In the genomic region with DNA sequence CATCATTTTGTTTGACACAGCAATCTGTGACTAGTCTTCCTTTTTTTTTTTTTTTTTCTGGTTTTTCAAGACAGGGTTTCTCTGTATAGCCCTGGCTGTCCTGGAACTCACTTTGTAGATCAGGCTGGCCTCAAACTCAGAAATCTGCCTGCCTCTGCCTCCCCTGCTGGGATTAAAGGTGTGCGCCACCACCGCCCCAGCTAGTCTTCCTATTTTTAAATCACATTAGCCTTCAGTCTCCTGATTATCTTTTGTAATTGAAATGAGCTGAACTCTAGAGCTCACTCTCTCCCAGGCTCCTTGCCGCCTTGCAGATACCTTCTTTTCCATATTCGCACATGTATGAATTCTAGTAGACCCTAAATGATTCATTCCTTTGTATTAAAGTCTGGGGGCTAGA, we compare ENCODE assay signal across 25 mouse cellular contexts.
DNase-seq lines count a peak whose midpoint lies in the region; ATAC-seq and TF ChIP-seq lines count a peak whose summit lies in the region.
"Had no signal": no experiment of that assay in that cellular context is flagged by ENCODE, and none has a peak within 500 bp of the region (broad histone marks: within the 10 kb centered on the region; RNA-seq: fewer than 3 reads in every experiment).

No protein-coding gene starts in this region.

- 70% methylated on average over 4 of the region's 4 CpGs for WGBS in heart, embryonic 14.5 days

- intact Hi-C loops in heart, postnatal 25 days (cut with DNase I), result no loop called here
- intact Hi-C loops in heart, postnatal 10 days (cut with DNase I), result no loop called here

- no peaks in the 10 kb centered on the region for H3K9me3 ChIP-seq in heart, embryonic 14.5 days (ENCODE audit: control insufficient read depth, low read length)
- H3K9me3 ChIP-seq in E14TG2a.4 (ENCODE audit: low read length), result no peaks in the 10 kb centered on the region
- H3K9me3 ChIP-seq: embryonic facial prominence, embryonic 13.5 days; forebrain, embryonic 12.5 days; hindbrain, embryonic 13.5 days; limb, embryonic 10.5 days; midbrain, embryonic 12.5 days; neural tube, embryonic 15.5 days; stomach, embryonic 15.5 days had no signal

- peak overlapping the region; percentile 49 to 91; a peak in 3 of 4 replicates for H3K27ac ChIP-seq in heart, embryonic 14.5 days (replicated peaks in 1 of 2; ENCODE audit: control insufficient read depth in 1 of 2, insufficient read depth in 1 of 2, low read depth in 2 of 2, low read length in 2 of 2)
- H3K27ac ChIP-seq: embryonic facial prominence, embryonic 13.5 days; forebrain, embryonic 12.5 days; hindbrain, embryonic 13.5 days; midbrain, embryonic 12.5 days; neural tube, embryonic 15.5 days; stomach, embryonic 15.5 days had no signal

- no peak overlapping the region for H3K4me3 ChIP-seq in heart, embryonic 14.5 days (ENCODE audit: control insufficient read depth in 1 of 2, insufficient read depth in 1 of 2, low read depth in 1 of 2, low read length in 2 of 2)
- peak overlapping the region; percentile 33 for H3K4me3 ChIP-seq in E14TG2a.4 (replicated peaks; ENCODE audit: low read length)
- H3K4me3 ChIP-seq: embryonic facial prominence, embryonic 13.5 days; erythroblast, embryonic 14.5 days; forebrain, embryonic 12.5 days; hindbrain, embryonic 13.5 days; limb, embryonic 10.5 days; midbrain, embryonic 12.5 days; neural tube, embryonic 15.5 days; stomach, embryonic 15.5 days had no signal

- no peak for ATAC-seq in heart, embryonic 14.5 days (ENCODE audit: insufficient number of reproducible peaks, insufficient read depth, low FRiP score, low read depth)
- ATAC-seq: inflammation-experienced regulatory T-cells, adult 6 months had no signal

- H3K36me3 ChIP-seq in heart, embryonic 14.5 days (ENCODE audit: control insufficient read depth, insufficient read depth, low read length), result no peaks in the 10 kb centered on the region
- H3K36me3 ChIP-seq in E14TG2a.4 (ENCODE audit: insufficient read depth, low read length), result no peaks in the 10 kb centered on the region
- H3K36me3 ChIP-seq: embryonic facial prominence, embryonic 13.5 days; forebrain, embryonic 12.5 days; hindbrain, embryonic 13.5 days; midbrain, embryonic 12.5 days; neural tube, embryonic 15.5 days; stomach, embryonic 15.5 days had no signal

- no peak overlapping the region for H3K4me2 ChIP-seq in heart, embryonic 14.5 days (ENCODE audit: low read length)
- H3K4me2 ChIP-seq: embryonic facial prominence, embryonic 13.5 days; forebrain, embryonic 12.5 days; hindbrain, embryonic 13.5 days; midbrain, embryonic 12.5 days; neural tube, embryonic 15.5 days; stomach, embryonic 15.5 days had no signal

- DNase-seq in heart, adult 11 months, result peak; percentile 60
- DNase-seq in heart, postnatal 25 days (ENCODE audit: low spot score), result no peak
- no peak for DNase-seq in heart, postnatal 10 days
- peak; percentile 75 for DNase-seq in ZHBTc4 (ENCODE audit: low read depth, low spot score)
- DNase-seq in thymus, postnatal 36 days, result no peak
- DNase-seq: adrenal gland, postnatal 14 days; cerebellum, adult 2 months; cerebellum, postnatal 25 days; kidney, adult 18-20 months; kidney, postnatal 4 days; layer of hippocampus, adult 9-11 months; lung, adult 18-20 months; right cerebral cortex, postnatal 4 days; thymus, postnatal 25 days had no signal

- no peak overlapping the region; the same call in 1 of the 2 replicates for H3K9ac ChIP-seq in heart, embryonic 14.5 days (ENCODE audit: low read length)
- H3K9ac ChIP-seq: embryonic facial prominence, embryonic 13.5 days; forebrain, embryonic 12.5 days; hindbrain, embryonic 13.5 days; midbrain, embryonic 12.5 days; neural tube, embryonic 15.5 days; stomach, embryonic 15.5 days had no signal

- TF ChIP-seq CTCF in E14TG2a.4 (conservative IDR thresholded peaks at IDR 0.05; ENCODE audit: low read length), result no peak

- peaks cover 27 to 64% of the 10 kb centered on the region in 2 experiments for H3K4me1 ChIP-seq in heart, embryonic 14.5 days (ENCODE audit: control insufficient read depth in 2 of 2, insufficient read depth in 2 of 2, low read length in 2 of 2)
- H3K4me1 ChIP-seq in E14TG2a.4 (replicated peaks; ENCODE audit: low read depth, low read length), result peaks cover 92% of the 10 kb centered on the region
- H3K4me1 ChIP-seq: forebrain, embryonic 12.5 days; midbrain, embryonic 12.5 days; neural tube, embryonic 15.5 days had no signal

- H3K27me3 ChIP-seq in heart, embryonic 14.5 days (ENCODE audit: control insufficient read depth, insufficient read depth, low read length), result no peaks in the 10 kb centered on the region
- no peaks in the 10 kb centered on the region for H3K27me3 ChIP-seq in E14TG2a.4 (ENCODE audit: insufficient read depth, low read length)
- H3K27me3 ChIP-seq: embryonic facial prominence, embryonic 13.5 days; forebrain, embryonic 12.5 days; hindbrain, embryonic 13.5 days; midbrain, embryonic 12.5 days; neural tube, embryonic 15.5 days; stomach, embryonic 15.5 days had no signal

Comparison
In these comparisons a context has a peak if more than half of its experiments do, and no peak if none do; other contexts are left out.
1. DNase-seq: peak in heart, adult 11 months (single experiment) and ZHBTc4 (single experiment); none in heart, postnatal 25 days (single experiment), heart, postnatal 10 days (0 of 2) and thymus, postnatal 36 days (0 of 2).